Mouse (Mus musculus) adrenal gland, postnatal 0 days (tissue): ENCODE data around the gene Sgpl1. TPM values are rescaled to one million over a fixed set of nuclear protein-coding genes. Genes with fewer than 3 reads are reported as not detected.

ENCODE experiments used
- microRNA-seq: library from miRNA; unstranded; fragments of <30 nt; microRNA quantifications from one replicate; pipeline ENCODE4, GENCODE M21; 2016; ENCODE audit warnings: borderline replicate concordance; ENCODE audit not compliant: insufficient number of aligned reads
- polyA plus RNA-seq: library from polyadenylated mRNA; unstranded; fragments of >200 nt; fragmentation: Nextera tagmentation; extraction: Ambion mirVana; gene quantifications from 2 replicates; pipeline ENCODE4 v1.2.1, GENCODE M21; 2015

Gene Sgpl1
- 30.3 and 50.5 TPM in 2 replicates for polyA plus RNA-seq

DNA sequence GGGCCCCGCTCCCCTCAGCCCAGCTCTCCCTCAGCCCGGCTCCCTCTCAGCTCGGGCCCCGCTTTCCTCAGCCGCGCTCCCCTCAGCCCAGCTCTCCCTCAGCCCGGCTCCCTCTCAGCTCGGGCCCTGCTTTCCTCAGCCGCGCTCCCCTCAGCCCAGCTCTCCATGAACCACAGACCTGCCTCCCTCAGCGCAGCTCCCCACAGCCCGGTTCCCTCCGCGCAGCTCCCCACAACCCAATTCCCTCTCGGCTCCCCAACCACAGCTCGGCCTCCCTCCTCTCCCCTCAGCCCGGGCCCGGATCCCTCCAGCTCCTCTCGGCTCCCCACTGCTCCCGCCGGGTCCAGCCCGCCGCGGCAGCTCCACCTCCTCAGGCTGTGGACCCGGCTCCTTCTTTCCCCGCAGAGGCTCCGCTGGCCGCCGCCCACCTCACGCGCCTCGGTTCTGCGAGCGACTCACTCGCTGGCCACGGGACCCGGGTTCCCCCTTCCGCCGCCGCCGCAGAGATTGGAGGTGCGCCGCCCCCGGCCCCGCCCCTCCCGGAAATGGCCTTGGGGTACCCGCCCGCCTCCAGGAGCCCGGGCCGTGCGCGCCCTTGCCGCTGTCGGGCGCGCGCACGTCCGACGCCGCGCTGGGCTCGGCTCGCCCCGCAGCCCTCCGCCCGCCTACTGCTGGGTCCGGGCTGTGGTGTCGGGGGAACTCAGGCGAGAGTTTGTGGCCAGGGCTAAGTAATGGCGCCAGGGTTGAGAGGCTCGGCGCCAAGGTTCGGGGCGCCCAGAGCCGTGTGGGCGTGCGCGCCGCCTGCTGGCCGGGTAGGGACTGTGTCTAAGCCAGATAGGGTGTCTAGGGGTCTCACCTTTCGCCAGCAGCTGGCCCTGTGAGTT, at the start of gene Sgpl1:
TSS of gene Sgpl1 (minus strand) at position 547 of the 884 bp plus-strand sequence.

GRCm38 (mm10) chr10:61171654-61172053, 24.2 kb upstream of the Sgpl1 start, which contains the start of gene Tbata:
Tbata (plus strand) TSS chr10:61171954.

GRCm38 (mm10) chr10:61089170-61090142, 58.0 kb downstream of the Sgpl1 start, which contains the start of gene Pcbd1:
Pcbd1 (plus strand) TSS chr10:61089331.

Small RNA genes lying within 50 kb of the gene (microRNA-seq; reads per million reads assigned to microRNA genes)
- gene Gm44308, result not detected

Other genes with a start within 250 kb of the Sgpl1 start
- 53.9 and 85.4 TPM in 2 replicates for gene Pcbd1, start 58.4 kb downstream of the Sgpl1 start, polyA plus RNA-seq
- 0.14 and 0.22 TPM in 2 replicates for gene Tbata, start 24.3 kb upstream of the Sgpl1 start, polyA plus RNA-seq
- gene Adamts14, start 125.7 kb upstream of the Sgpl1 start, polyA plus RNA-seq, result 1.5 and 1.8 TPM in 2 replicates
- not detected in 2 replicates for gene Prf1, start 150.1 kb upstream of the Sgpl1 start, polyA plus RNA-seq
- gene Pald1, start 235.8 kb upstream of the Sgpl1 start, polyA plus RNA-seq, result 11.5 and 12.7 TPM in 2 replicates